Mouse (Mus musculus): Measurements from ENCODE around the gene Nup210l.

DNA sequence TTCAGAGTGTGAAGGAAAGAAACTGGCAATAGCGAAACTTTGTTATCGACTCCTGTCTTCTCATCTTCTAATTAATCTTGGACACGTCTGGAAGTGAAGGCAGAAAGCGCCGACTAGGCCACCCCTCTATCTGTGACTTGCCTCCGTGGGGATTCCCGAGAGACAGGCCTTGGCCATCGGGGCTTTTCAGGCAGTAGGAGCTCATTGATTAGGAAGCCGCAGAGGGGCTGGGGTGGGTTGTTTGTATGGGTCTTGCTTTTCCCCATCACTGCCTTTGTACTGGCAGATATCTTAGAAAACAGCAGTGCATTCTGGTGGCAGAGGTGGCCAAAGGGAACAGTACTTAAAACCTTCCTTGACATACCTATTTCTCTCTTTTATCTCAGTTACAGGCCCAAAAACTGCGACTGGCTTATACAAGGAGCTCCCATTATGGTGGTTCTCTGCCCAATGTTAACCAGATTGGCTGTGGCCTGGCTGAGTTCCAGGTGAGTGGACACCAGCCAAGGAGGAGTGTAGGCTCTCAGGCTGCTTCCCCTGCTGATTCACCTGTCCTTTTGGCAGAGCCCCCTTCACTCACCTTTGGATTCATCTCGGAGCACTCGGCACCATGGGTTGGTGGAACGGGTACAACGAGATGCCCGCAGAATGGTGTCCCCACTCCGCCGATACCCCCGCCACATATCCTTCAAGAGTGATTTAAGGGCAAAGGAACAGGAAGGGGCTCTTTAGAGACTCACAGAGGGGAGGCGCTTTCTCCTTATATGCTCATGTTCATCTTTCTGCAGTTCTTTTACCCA, 153.0 kb downstream of the Nup210l start:
- no peak for TF ChIP-seq CTCF (IDR thresholded peaks at IDR 0.05)
- TF ChIP-seq EP300 (IDR thresholded peaks at IDR 0.05): no peak
